Mouse (Mus musculus): ENCODE measurements around the gene Ttc27.

- TF ChIP-seq CTCF (IDR thresholded peaks at IDR 0.05; ENCODE audit: extremely low read depth, insufficient read length, insufficient replicate concordance, low read depth, low read length) (no peak), POLR2A (IDR thresholded peaks at IDR 0.05; ENCODE audit: low read depth, low read length) (no peak)
Observed at GRCm38 (mm10) chr17:74808901-74809300, 91.4 kb downstream of the Ttc27 start.

Measured in small intestine, adult 2 months (tissue).